Mouse (Mus musculus): ENCODE data around the gene Becn1.

Becn1 gene

GRCm38 (mm10) chr11:101272446-101272845 is 29.6 kb downstream of the Becn1 start:
- DNase-seq (ENCODE audit: low read depth in 2 of 2, low spot score in 2 of 2): no peak

GRCm38 (mm10) chr11:101269577-101270116 is 32.4 kb downstream of the Becn1 start:
- DNase-seq (ENCODE audit: low read depth in 2 of 2, low spot score in 2 of 2): no peak

- no peak for DNase-seq (ENCODE audit: low read depth in 2 of 2, low spot score in 2 of 2)
These were observed 36.2 kb downstream of the Becn1 start for GRCm38 (mm10) chr11:101265906-101266305.

- no peak for DNase-seq (ENCODE audit: low read depth in 2 of 2, low spot score in 2 of 2)
These were observed 37.1 kb downstream of the Becn1 start for GRCm38 (mm10) chr11:101264954-101265471.

- DNase-seq (ENCODE audit: low read depth in 2 of 2, low spot score in 2 of 2): no peak
These were observed 38.2 kb downstream of the Becn1 start for GRCm38 (mm10) chr11:101263989-101264280.

GRCm38 (mm10) chr11:101263138-101263988 is 38.7 kb downstream of the Becn1 start:
- no peak for DNase-seq (ENCODE audit: low read depth in 2 of 2, low spot score in 2 of 2)

GRCm38 (mm10) chr11:101262272-101262967 is 39.7 kb downstream of the Becn1 start:
- DNase-seq (ENCODE audit: low read depth in 2 of 2, low spot score in 2 of 2): no peak

- DNase-seq (ENCODE audit: low read depth in 2 of 2, low spot score in 2 of 2): peak in 1 of 2 experiments; percentile 8
These were observed 41.2 kb downstream of the Becn1 start for GRCm38 (mm10) chr11:101260826-101261380.

GRCm38 (mm10) chr11:101259948-101260825 is 41.9 kb downstream of the Becn1 start, which contains the start of gene Wnk4:
TSS of gene Wnk4 (plus strand) at chr11:101260567.
- DNase-seq (ENCODE audit: low read depth in 2 of 2, low spot score in 2 of 2): no peak

- DNase-seq (ENCODE audit: low read depth in 2 of 2, low spot score in 2 of 2): no peak
These were observed 42.8 kb downstream of the Becn1 start for GRCm38 (mm10) chr11:101259261-101259712.

- DNase-seq (ENCODE audit: low read depth in 2 of 2, low spot score in 2 of 2): no peak
These were observed 46.0 kb downstream of the Becn1 start for GRCm38 (mm10) chr11:101255826-101256775.

- DNase-seq (ENCODE audit: low read depth in 2 of 2, low spot score in 2 of 2): peak; percentile 76 to 84
These were observed 48.3 kb downstream of the Becn1 start, which contains the start of gene Vps25 for GRCm38 (mm10) chr11:101253613-101254389. TSS of gene Vps25 (plus strand) at chr11:101253707.

- no peak for DNase-seq (ENCODE audit: low read depth in 2 of 2, low spot score in 2 of 2)
These were observed 49.1 kb downstream of the Becn1 start for GRCm38 (mm10) chr11:101252941-101253340.

- no peak for DNase-seq (ENCODE audit: low read depth in 2 of 2, low spot score in 2 of 2)
These were observed 51.1 kb downstream of the Becn1 start for GRCm38 (mm10) chr11:101251031-101251430.

- peak; percentile 28 to 41 for DNase-seq (ENCODE audit: low read depth in 2 of 2, low spot score in 2 of 2)
These were observed 53.7 kb downstream of the Becn1 start for GRCm38 (mm10) chr11:101248258-101248994.

GRCm38 (mm10) chr11:101247521-101248030 is 54.5 kb downstream of the Becn1 start:
- DNase-seq (ENCODE audit: low read depth in 2 of 2, low spot score in 2 of 2): no peak

- DNase-seq (ENCODE audit: low read depth in 2 of 2, low spot score in 2 of 2): no peak
These were observed 55.4 kb downstream of the Becn1 start for GRCm38 (mm10) chr11:101246702-101247012.
